Mouse (Mus musculus): ENCODE measurements at regions not wholly inside any gene's neighbourhood (a gene's known extent, or its start where the extent isn't known, plus 50 kb on each side); places are given as distances from the start of the nearest gene placed in this dataset.

DNA sequence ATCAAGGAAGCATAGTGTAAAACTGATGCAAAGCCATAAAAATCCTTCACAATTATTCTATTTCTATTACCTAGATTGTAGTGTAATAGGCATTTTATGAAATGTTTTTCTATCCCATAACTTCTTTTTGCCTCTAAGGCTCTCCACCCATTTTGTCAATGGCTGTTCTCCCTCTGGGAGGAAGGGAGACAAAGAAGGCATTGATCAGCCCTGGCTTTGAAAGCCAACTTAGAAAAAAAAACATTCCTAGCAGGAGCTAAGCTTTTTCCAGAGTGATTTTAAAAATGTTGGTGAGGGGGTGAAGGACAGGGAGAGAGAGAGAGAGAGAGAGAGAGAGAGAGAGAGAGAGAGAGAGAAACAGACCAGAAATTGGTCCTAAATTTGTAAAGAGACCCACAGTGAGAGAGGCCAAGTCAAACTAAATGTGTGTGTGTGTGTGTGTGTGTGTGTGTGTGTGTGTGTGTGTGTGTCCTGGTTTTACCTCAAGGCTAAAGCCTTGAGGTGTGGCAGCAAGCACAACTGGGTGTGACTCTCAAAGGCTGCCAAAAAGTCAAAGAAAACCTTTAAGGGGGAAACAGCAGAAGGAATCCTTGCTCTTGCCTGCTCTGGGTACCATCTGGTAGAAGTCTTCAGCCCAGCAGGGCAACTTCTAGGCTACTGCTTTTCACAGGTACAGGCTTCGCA lies 77.0 kb upstream of the Klf12 start:
- no peak for TF ChIP-seq CTCF (IDR thresholded peaks at IDR 0.05)
- no peak for TF ChIP-seq POLR2A (IDR thresholded peaks at IDR 0.05; ENCODE audit: insufficient read depth, low read depth, low read length)

Measured in heart, adult 2 months (tissue).